Mouse (Mus musculus) adrenal gland, adult 10 weeks (tissue): ENCODE results near the gene Olfr307. TPM values are rescaled to one million over a fixed set of nuclear protein-coding genes. Genes with fewer than 3 reads are reported as not detected.

Source experiments
- polyA plus RNA-seq: library from polyadenylated mRNA; stranded (reverse); fragments of 350-450 nt; fragmentation: Illumina TruSeq; extraction: RNeasy Lipid Tissue Mini Kit (QIAGEN cat#74804); gene quantifications from one replicate; pipeline ENCODE4 v1.2.3, GENCODE M21; 2014; ENCODE audit warnings: low read depth, low replicate concordance

Olfr307 gene
- not detected for polyA plus RNA-seq

DNA sequence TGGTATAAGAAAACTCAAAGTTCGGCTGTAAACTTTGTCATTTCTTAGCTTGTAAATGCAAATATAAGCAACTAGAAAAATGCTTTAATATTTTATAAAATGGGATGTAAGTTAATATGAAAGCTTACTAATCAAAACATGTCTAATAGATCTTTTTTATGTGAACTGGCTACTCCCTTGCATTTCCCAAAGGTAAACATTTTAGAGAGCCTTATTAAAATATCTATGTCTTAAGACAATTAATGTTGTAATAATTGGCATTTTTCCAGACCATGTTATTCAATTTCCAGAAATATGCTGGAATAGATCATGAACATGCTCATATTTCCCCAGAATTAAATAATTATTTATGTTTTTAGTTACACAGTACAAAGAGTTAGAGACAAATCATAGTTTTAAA lies at the start of gene Olfr307:
TSS of gene Olfr307 (minus strand) at position 101 of the 400 bp plus-strand sequence.

DNA sequence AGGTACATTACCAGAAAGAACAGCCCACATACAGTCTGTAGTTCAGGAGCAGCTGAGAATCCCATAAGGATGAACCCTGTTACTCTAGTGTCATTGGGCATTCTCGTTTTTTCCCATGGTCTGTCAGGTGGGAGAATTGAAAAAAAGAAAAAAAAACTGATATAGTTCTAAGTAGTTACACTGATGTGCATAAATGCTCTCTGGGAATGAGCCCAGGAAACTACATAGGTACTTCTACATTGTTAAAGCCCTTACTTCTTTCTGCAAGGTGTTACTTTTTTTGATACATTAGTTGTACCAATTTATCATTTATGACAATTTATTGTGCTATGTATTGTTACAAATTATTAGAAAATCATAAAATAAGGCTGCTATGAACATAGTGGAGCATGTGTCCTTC lies 49.2 kb upstream of the Olfr307 start, which contains the start of gene Olfr304:
TSS of gene Olfr304 (minus strand) at position 101 of the 400 bp plus-strand sequence.

DNA sequence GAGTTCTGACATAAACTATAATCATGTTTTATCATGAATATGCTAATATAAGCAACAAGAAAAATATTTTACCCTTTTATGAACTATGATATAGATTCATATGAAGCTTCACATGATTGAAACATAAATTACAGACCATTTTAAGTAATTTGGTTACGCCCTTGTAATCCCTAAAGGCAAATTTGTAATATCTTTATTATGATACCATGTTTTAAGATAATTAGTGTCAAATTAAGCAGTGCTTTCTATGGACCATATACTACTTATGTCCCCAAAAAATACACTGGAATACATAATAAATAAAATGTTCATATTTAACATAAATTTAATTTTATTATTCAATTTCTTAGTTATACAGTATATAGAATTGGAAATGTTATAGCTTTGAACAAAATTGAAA lies 29.4 kb upstream of the Olfr307 start, which contains the start of gene Olfr305:
TSS of gene Olfr305 (minus strand) at position 101 of the 400 bp plus-strand sequence.

DNA sequence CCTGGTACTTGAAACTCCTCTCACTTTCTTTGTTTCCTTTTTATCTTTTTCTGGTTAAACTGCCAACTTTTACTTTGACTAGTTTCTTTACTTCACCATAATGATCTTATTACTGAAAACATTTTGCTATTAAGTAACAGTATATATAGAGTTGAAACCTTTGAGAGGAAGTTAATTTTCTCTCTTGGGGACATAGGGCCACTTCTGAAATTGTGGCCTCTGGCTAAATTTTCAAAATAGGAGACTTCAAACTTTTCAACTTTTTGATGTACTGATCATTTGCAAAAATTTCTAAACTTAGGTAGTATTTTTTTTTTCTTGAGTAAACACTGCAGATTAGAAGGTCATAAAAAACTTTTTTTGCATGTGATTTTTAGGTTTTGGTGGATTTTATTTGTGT lies 11.9 kb downstream of the Olfr307 start, which contains the start of gene Olfr308:
TSS of gene Olfr308 (minus strand) at position 101 of the 400 bp plus-strand sequence.

DNA sequence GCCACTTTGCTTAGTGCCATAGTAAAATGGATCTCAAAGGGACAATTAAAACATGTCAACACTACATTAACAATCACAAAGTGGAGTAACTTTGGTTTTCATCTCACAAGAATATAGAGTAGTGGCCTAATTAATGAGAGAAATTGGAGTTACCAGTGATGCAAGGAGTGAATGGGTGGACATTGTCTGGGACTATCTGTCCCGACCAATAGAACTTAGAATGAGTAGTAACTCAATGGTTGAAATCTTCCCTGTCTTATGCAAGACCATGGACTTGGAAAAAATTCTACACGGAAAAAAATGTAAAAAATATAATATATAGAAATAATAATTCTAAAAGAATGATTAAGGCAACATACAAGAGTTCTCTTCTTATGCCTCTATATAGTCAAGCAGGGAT lies 23.8 kb downstream of the Olfr307 start, which contains the start of gene Olfr309:
TSS of gene Olfr309 (minus strand) at position 101 of the 400 bp plus-strand sequence.

Other genes with a start within 250 kb of the Olfr307 start
- gene Vmn2r75, start 165.8 kb downstream of the Olfr307 start, polyA plus RNA-seq = not detected
- not detected for gene Vmn2r76, start 91.3 kb downstream of the Olfr307 start, polyA plus RNA-seq
- gene Olfr310, start 60.4 kb downstream of the Olfr307 start, polyA plus RNA-seq = not detected
- gene Olfr309, start 23.9 kb downstream of the Olfr307 start, polyA plus RNA-seq = not detected
- not detected for gene Olfr308, start 12.0 kb downstream of the Olfr307 start, polyA plus RNA-seq
- gene Olfr305, start 29.3 kb upstream of the Olfr307 start, polyA plus RNA-seq = not detected
- not detected for gene Olfr304, start 49.1 kb upstream of the Olfr307 start, polyA plus RNA-seq
- not detected for gene Olfr303, start 60.2 kb upstream of the Olfr307 start, polyA plus RNA-seq
- gene Olfr301, start 66.3 kb upstream of the Olfr307 start, polyA plus RNA-seq = not detected
- not detected for gene Olfr299, start 122.3 kb upstream of the Olfr307 start, polyA plus RNA-seq
- not detected for gene Olfr298, start 154.9 kb upstream of the Olfr307 start, polyA plus RNA-seq
- gene Olfr297, start 182.4 kb upstream of the Olfr307 start, polyA plus RNA-seq = not detected
- not detected for gene Olfr295, start 246.3 kb upstream of the Olfr307 start, polyA plus RNA-seq